1 mouse cellular context compared by ENCODE assay signal in genomic region chr11:79522944-79523343, GRCm38 (mm10).
TF ChIP-seq lines count a peak whose summit lies in the region.

No protein-coding gene starts in this region.

TF ChIP-seq in MEL, 35 proteins besides CTCF, POLR2A, EP300 and RAD21:
- TF ChIP-seq MXI1 (IDR thresholded peaks at IDR 0.05; ENCODE audit: low read depth, low read length) (peak; percentile 32), ZNF384 (IDR thresholded peaks at IDR 0.05; ENCODE audit: low read depth, low read length) (peak; percentile 87), ZC3H11A (IDR thresholded peaks at IDR 0.05; ENCODE audit: low read depth, low read length) (no peak), GABPA (IDR thresholded peaks at IDR 0.05; ENCODE audit: low read depth, low read length) (no peak), TCF12 (IDR thresholded peaks at IDR 0.05; ENCODE audit: low read depth, low read length) (no peak), ETS1 (IDR thresholded peaks at IDR 0.05; ENCODE audit: low read depth, low read length) (peak; percentile 18; the same call in 1 of the 2 replicates), CHD1 (IDR thresholded peaks at IDR 0.05; ENCODE audit: low read depth, low read length) (peak; percentile 98)
